Mouse (Mus musculus): ENCODE measurements at regions not wholly inside any gene's neighbourhood (a gene's known extent, or its start where the extent isn't known, plus 50 kb on each side); places are given as distances from the start of the nearest gene placed in this dataset.

- H3K4me3 ChIP-seq (ENCODE audit: control insufficient read depth, insufficient read depth, low read length) = no peak overlapping the region
- no peak overlapping the region for H3K27ac ChIP-seq (ENCODE audit: control insufficient read depth, insufficient read depth, low read length)
- no peaks in the 10 kb centered on the region for H3K4me1 ChIP-seq (replicated peaks; ENCODE audit: control insufficient read depth, insufficient read depth, low read length)
- H3K27me3 ChIP-seq (ENCODE audit: control insufficient read depth, insufficient read depth, low read length) = no peaks in the 10 kb centered on the region
- TF ChIP-seq POLR2A (IDR thresholded peaks at IDR 0.05; ENCODE audit: control insufficient read depth, extremely low read depth, insufficient read depth, low read length, poor library complexity) (no peak), CTCF (IDR thresholded peaks at IDR 0.05; ENCODE audit: borderline replicate concordance, control insufficient read depth, extremely low read depth, insufficient read depth, low read length, poor library complexity) (no peak)
- no peak for DNase-seq
- H3K36me3 ChIP-seq (ENCODE audit: control insufficient read depth, insufficient read depth, low read length) = no peaks in the 10 kb centered on the region
- 92% methylated on average over 6 of the region's 6 CpGs for WGBS
These were observed 101.0 kb downstream of the Tmx1 start for GRCm38 (mm10) chr12:70553866-70554265.

DNA sequence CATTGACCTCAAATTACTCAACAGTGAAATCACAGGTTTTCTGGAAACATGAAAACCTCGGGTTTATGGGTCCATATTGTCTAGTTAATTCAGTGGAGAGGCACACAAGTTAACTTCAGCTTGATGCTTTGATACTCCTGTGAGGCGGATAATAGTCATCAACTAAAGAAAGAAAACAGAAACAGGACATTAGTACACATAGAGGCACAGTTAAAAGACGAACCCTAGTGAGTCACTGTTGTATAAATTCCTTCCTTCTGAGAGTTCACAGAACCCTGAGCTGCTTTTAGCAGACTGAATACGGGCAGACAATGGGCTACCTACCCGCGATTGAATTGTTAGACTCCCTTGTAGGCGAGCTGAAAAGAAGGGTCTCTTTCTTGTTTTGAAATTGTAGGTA, 101.7 kb downstream of the Tmx1 start:
- Histone ChIP-seq H3K4me1 (replicated peaks; ENCODE audit: control insufficient read depth, insufficient read depth, low read length) (no peaks in the 10 kb centered on the region), H3K4me3 (ENCODE audit: control insufficient read depth, insufficient read depth, low read length) (no peak overlapping the region)

GRCm38 (mm10) chr12:70555723-70556122, 102.8 kb downstream of the Tmx1 start:
- no peak for DNase-seq
- H3K4me3 ChIP-seq (ENCODE audit: control insufficient read depth, insufficient read depth, low read length) = no peak overlapping the region
- no peaks in the 10 kb centered on the region for H3K4me1 ChIP-seq (replicated peaks; ENCODE audit: control insufficient read depth, insufficient read depth, low read length)
- H3K36me3 ChIP-seq (ENCODE audit: control insufficient read depth, insufficient read depth, low read length) = no peaks in the 10 kb centered on the region
- TF ChIP-seq POLR2A (IDR thresholded peaks at IDR 0.05; ENCODE audit: control insufficient read depth, extremely low read depth, insufficient read depth, low read length, poor library complexity) (no peak), CTCF (IDR thresholded peaks at IDR 0.05; ENCODE audit: borderline replicate concordance, control insufficient read depth, extremely low read depth, insufficient read depth, low read length, poor library complexity) (no peak)
- no peak overlapping the region for H3K27ac ChIP-seq (ENCODE audit: control insufficient read depth, insufficient read depth, low read length)
- WGBS = 90% methylated on average over 3 of the region's 3 CpGs
- no peaks in the 10 kb centered on the region for H3K27me3 ChIP-seq (ENCODE audit: control insufficient read depth, insufficient read depth, low read length)

More for the DNA sequence above, 101.7 kb downstream of the Tmx1 start:
- TF ChIP-seq POLR2A (IDR thresholded peaks at IDR 0.05; ENCODE audit: control insufficient read depth, extremely low read depth, insufficient read depth, low read length, poor library complexity) (no peak), CTCF (IDR thresholded peaks at IDR 0.05; ENCODE audit: borderline replicate concordance, control insufficient read depth, extremely low read depth, insufficient read depth, low read length, poor library complexity) (no peak)
- Histone ChIP-seq H3K27me3 (ENCODE audit: control insufficient read depth, insufficient read depth, low read length) (no peaks in the 10 kb centered on the region), H3K27ac (ENCODE audit: control insufficient read depth, insufficient read depth, low read length) (no peak overlapping the region), H3K36me3 (ENCODE audit: control insufficient read depth, insufficient read depth, low read length) (no peaks in the 10 kb centered on the region)
- DNase-seq = no peak
- WGBS = 80% methylated on average over 7 of the region's 7 CpGs

DNA sequence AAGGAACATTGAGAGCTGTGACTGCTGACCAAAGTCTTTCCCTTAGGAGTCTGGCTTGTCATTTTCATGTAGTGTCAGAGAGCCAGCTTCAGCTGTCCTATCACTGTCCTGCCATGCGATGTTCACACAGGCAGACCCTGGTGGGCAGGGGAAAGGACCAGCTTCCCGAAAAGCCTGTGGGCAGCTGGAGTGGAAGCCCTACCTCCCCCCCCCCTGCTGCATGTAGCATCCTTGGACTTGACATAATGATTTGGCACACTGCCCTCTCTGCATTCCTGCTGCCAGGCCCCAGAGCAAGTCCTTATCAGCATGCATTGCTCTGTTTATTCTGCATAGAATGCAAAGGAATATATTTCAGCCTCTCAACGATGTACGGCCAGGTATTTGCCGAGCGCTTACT, 103.9 kb downstream of the Tmx1 start:
- Histone ChIP-seq H3K4me1 (replicated peaks; ENCODE audit: control insufficient read depth, insufficient read depth, low read length) (no peaks in the 10 kb centered on the region), H3K36me3 (ENCODE audit: control insufficient read depth, insufficient read depth, low read length) (no peaks in the 10 kb centered on the region), H3K4me3 (ENCODE audit: control insufficient read depth, insufficient read depth, low read length) (no peak overlapping the region), H3K27ac (ENCODE audit: control insufficient read depth, insufficient read depth, low read length) (no peak overlapping the region), H3K27me3 (ENCODE audit: control insufficient read depth, insufficient read depth, low read length) (no peaks in the 10 kb centered on the region)
- no peak for DNase-seq
- TF ChIP-seq CTCF (IDR thresholded peaks at IDR 0.05; ENCODE audit: borderline replicate concordance, control insufficient read depth, extremely low read depth, insufficient read depth, low read length, poor library complexity) (no peak), POLR2A (IDR thresholded peaks at IDR 0.05; ENCODE audit: control insufficient read depth, extremely low read depth, insufficient read depth, low read length, poor library complexity) (no peak)
- 91% methylated on average over 6 of the region's 6 CpGs for WGBS

DNA sequence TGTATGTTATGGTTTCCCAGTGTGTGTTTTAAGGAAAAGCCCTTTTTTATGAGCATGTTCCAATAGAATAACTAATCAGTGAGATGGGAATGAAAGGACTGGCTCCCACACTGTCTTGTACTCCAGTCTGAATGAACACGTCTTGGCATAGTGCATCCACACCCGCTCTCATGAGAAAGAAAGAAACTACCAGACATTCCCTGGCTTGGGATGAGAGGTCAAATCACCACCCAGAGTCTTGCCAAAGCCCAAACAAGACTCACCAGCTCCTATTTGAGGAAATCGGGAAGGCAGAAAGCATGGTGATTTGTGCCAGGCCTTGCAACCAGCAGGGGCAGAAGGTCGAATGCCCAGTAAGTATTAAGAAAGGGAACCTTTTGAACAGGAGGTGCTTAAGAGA, 110.6 kb downstream of the Tmx1 start:
- TF ChIP-seq POLR2A (IDR thresholded peaks at IDR 0.05; ENCODE audit: control insufficient read depth, extremely low read depth, insufficient read depth, low read length, poor library complexity) (no peak), CTCF (IDR thresholded peaks at IDR 0.05; ENCODE audit: borderline replicate concordance, control insufficient read depth, extremely low read depth, insufficient read depth, low read length, poor library complexity) (no peak)
- DNase-seq = no peak

DNA sequence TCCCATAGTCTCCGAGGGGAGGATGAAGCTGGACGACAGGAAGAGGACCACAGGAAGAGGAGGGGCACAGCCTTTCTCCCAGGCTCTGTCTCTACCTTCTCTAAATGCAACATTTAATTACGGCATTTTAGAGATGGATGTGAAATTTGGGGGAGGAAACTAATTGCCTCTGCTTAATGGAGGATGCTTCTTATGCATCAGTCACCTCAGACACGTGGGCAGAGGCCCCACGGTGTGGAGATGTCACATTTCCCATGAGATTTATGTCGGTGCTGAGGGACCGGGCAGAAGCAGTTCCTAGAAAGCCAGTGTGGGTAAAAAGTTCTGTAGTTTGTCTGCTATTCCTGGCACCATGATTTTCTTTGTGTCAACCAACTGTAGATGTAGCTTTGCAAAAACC, 122.8 kb downstream of the Tmx1 start:
- WGBS = 45% methylated on average over 7 of the region's 7 CpGs
- Histone ChIP-seq H3K36me3 (ENCODE audit: control insufficient read depth, insufficient read depth, low read length) (no peaks in the 10 kb centered on the region), H3K27me3 (ENCODE audit: control insufficient read depth, insufficient read depth, low read length) (no peaks in the 10 kb centered on the region), H3K4me3 (ENCODE audit: control insufficient read depth, insufficient read depth, low read length) (no peak overlapping the region), H3K27ac (ENCODE audit: control insufficient read depth, insufficient read depth, low read length) (no peak overlapping the region), H3K4me1 (replicated peaks; ENCODE audit: control insufficient read depth, insufficient read depth, low read length) (no peaks in the 10 kb centered on the region)
- TF ChIP-seq CTCF (IDR thresholded peaks at IDR 0.05; ENCODE audit: borderline replicate concordance, control insufficient read depth, extremely low read depth, insufficient read depth, low read length, poor library complexity) = no peak
- no peak for TF ChIP-seq POLR2A (IDR thresholded peaks at IDR 0.05; ENCODE audit: control insufficient read depth, extremely low read depth, insufficient read depth, low read length, poor library complexity)
- DNase-seq = no peak

More for the DNA sequence above, 110.6 kb downstream of the Tmx1 start:
- H3K4me3 ChIP-seq (ENCODE audit: control insufficient read depth, insufficient read depth, low read length) = no peak overlapping the region
- no peak overlapping the region for H3K27ac ChIP-seq (ENCODE audit: control insufficient read depth, insufficient read depth, low read length)
- H3K4me1 ChIP-seq (replicated peaks; ENCODE audit: control insufficient read depth, insufficient read depth, low read length) = no peaks in the 10 kb centered on the region
- H3K27me3 ChIP-seq (ENCODE audit: control insufficient read depth, insufficient read depth, low read length) = no peaks in the 10 kb centered on the region
- H3K36me3 ChIP-seq (ENCODE audit: control insufficient read depth, insufficient read depth, low read length) = no peaks in the 10 kb centered on the region
- WGBS = 92% methylated on average over 4 of the region's 4 CpGs

DNA sequence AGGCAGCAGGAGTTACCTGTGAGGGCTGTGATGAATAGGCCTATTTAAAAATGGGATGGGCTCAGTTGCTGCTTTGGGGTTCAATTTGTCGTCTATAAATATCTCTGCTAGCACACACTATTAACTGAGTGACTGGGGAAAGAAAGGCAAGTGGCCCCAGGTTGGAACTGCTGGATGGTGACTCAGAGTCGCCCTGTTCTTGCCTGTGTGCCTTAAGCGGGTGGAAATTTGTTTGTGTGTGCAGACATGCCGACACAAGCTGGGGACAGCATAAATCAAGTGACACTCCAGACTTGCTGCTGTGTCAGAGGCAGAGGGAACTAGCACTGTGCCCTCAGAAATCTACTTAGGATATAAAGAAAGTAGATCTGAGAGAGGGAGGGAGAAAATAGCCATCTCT, 124.9 kb downstream of the Tmx1 start:
- Histone ChIP-seq H3K27ac (ENCODE audit: control insufficient read depth, insufficient read depth, low read length) (no peak overlapping the region), H3K36me3 (ENCODE audit: control insufficient read depth, insufficient read depth, low read length) (no peaks in the 10 kb centered on the region), H3K4me3 (ENCODE audit: control insufficient read depth, insufficient read depth, low read length) (no peak overlapping the region), H3K27me3 (ENCODE audit: control insufficient read depth, insufficient read depth, low read length) (no peaks in the 10 kb centered on the region), H3K4me1 (replicated peaks; ENCODE audit: control insufficient read depth, insufficient read depth, low read length) (no peaks in the 10 kb centered on the region)
- WGBS = 82% methylated on average over 4 of the region's 4 CpGs
- TF ChIP-seq CTCF (IDR thresholded peaks at IDR 0.05; ENCODE audit: borderline replicate concordance, control insufficient read depth, extremely low read depth, insufficient read depth, low read length, poor library complexity) (no peak), POLR2A (IDR thresholded peaks at IDR 0.05; ENCODE audit: control insufficient read depth, extremely low read depth, insufficient read depth, low read length, poor library complexity) (no peak)
- DNase-seq = no peak

All from thymus, adult 2 months (tissue).